Mouse (Mus musculus) adrenal gland, adult 2 months (tissue): ENCODE results near the gene C3. TPM values are rescaled to one million over a fixed set of nuclear protein-coding genes. Genes with fewer than 3 reads are reported as not detected.

ENCODE experiments used
- DNase-seq: peaks from one replicate; pipeline ENCODE4 v3.0.0; 2021
- long read RNA-seq: library from polyadenylated mRNA; stranded (forward); transcript quantifications from one replicate; pipeline ENCODE4 v2.0.0, GENCODE M21; 2021
- polyA plus RNA-seq: library from polyadenylated mRNA; depleted of rRNA; stranded (reverse); fragments of >200 nt; gene quantifications from 2 replicates; pipeline ENCODE4 v1.2.3, GENCODE M21; 2012; rRNA removed
- total RNA-seq, 2 experiments: library from RNA; stranded (reverse); gene quantifications; 2 replicates each; pipeline ENCODE4 v1.2.3; 2021

The C3 gene
- total RNA-seq, result 1,000 to 10,000 TPM in 1 of 2 experiments, 100 to 1,000 TPM in 1; 382 to 3,178 TPM
- 222 and 767 TPM in 2 replicates for polyA plus RNA-seq
- long read RNA-seq, full-length matches to known transcripts, result 70 of 120 reads
- long read RNA-seq, partial matches to known transcripts, result 45 of 120 reads
- long read RNA-seq, other reads (novel, unspliced or antisense), result 5 of 120 reads

GRCm38 (mm10) chr17:57228014-57228413 is at the start of gene C3:
Gene C3, minus strand, starts transcription at chr17:57228136.
- DNase-seq, result peak; percentile 79

- DNase-seq, result peak; percentile 85
Measured at GRCm38 (mm10) chr17:57276634-57277121, 48.7 kb upstream of the C3 start.

- peak; percentile 49 for DNase-seq
Measured at GRCm38 (mm10) chr17:57275997-57276351, 48.0 kb upstream of the C3 start.

- peak; percentile 97 for DNase-seq
Measured at GRCm38 (mm10) chr17:57275111-57275996, 47.4 kb upstream of the C3 start.

GRCm38 (mm10) chr17:57274686-57275085 is 46.8 kb upstream of the C3 start:
- DNase-seq, result no peak

- DNase-seq, result no peak
Measured at GRCm38 (mm10) chr17:57273846-57274245, 45.9 kb upstream of the C3 start.

- DNase-seq, result no peak
Measured at GRCm38 (mm10) chr17:57271301-57271700, 43.4 kb upstream of the C3 start.

GRCm38 (mm10) chr17:57267556-57268126 is 39.7 kb upstream of the C3 start:
- DNase-seq, result peak; percentile 69

GRCm38 (mm10) chr17:57264972-57265945 is 37.3 kb upstream of the C3 start:
- DNase-seq, result peak; percentile 94

- DNase-seq, result no peak
Measured at GRCm38 (mm10) chr17:57264164-57264563, 36.2 kb upstream of the C3 start.

GRCm38 (mm10) chr17:57262901-57263550 is 35.1 kb upstream of the C3 start:
- no peak for DNase-seq

GRCm38 (mm10) chr17:57261796-57262195 is 33.9 kb upstream of the C3 start:
- DNase-seq, result no peak

GRCm38 (mm10) chr17:57261286-57261685 is 33.4 kb upstream of the C3 start:
- peak; percentile 40 for DNase-seq

GRCm38 (mm10) chr17:57260351-57260750 is 32.4 kb upstream of the C3 start:
- DNase-seq, result no peak

- peak; percentile 41 for DNase-seq
Measured at GRCm38 (mm10) chr17:57259742-57260141, 31.8 kb upstream of the C3 start.

- DNase-seq, result no peak
Measured at GRCm38 (mm10) chr17:57258191-57258590, 30.3 kb upstream of the C3 start.

GRCm38 (mm10) chr17:57256921-57257485 is 29.1 kb upstream of the C3 start:
- DNase-seq, result peak; percentile 1

GRCm38 (mm10) chr17:57255354-57255753 is 27.4 kb upstream of the C3 start:
- DNase-seq, result no peak

GRCm38 (mm10) chr17:57253306-57253705 is 25.4 kb upstream of the C3 start:
- DNase-seq, result no peak

- DNase-seq, result no peak
Measured at GRCm38 (mm10) chr17:57251431-57251830, 23.5 kb upstream of the C3 start.
